Mouse (Mus musculus) CH12.LX (cell line): ENCODE results near the gene Msh5. TPM values are rescaled to one million over a fixed set of nuclear protein-coding genes. Genes with fewer than 3 reads are reported as not detected.

ENCODE experiments used
- DNase-seq: peaks from one replicate; pipeline ENCODE4 v3.0.0-alpha.2; 2013; ENCODE audit errors: extremely low read depth
- H3K27ac ChIP-seq: 2 replicates; pipeline ENCODE4 v1.5.1; 2012; ENCODE audit warnings: low read depth, mild to moderate bottlenecking, control low read depth, moderate library complexity; ENCODE audit not compliant: insufficient read depth
- H3K27me3 ChIP-seq: replicated peaks from 2 replicates; pipeline ENCODE3; 2012; ENCODE audit warnings: inconsistent platforms
- H3K36me3 ChIP-seq, 2 experiments: replicated peaks in 1 of 2; 2 replicates each; pipeline versions ENCODE3 to v1.6.1; 2012; ENCODE audit warnings: inconsistent platforms in 1 of 2, low read length in 1 of 2, mild to moderate bottlenecking in 1 of 2, mixed read lengths in 1 of 2, moderate library complexity in 1 of 2; ENCODE audit not compliant: control insufficient read depth in 1 of 2, insufficient read depth in 1 of 2
- H3K4me1 ChIP-seq, 2 experiments: 2 replicates each; pipeline ENCODE4 v1.6.1; 2012; ENCODE audit warnings: inconsistent platforms in 1 of 2, moderate library complexity in 1 of 2; ENCODE audit not compliant: insufficient read depth in 2 of 2, control insufficient read depth in 1 of 2
- H3K4me2 ChIP-seq: 2 replicates; pipeline ENCODE4 v1.6.1; 2012; ENCODE audit warnings: low read depth, mild to moderate bottlenecking, control low read depth; ENCODE audit not compliant: poor library complexity, insufficient read depth, severe bottlenecking
- H3K4me3 ChIP-seq, 3 experiments: fragments of 150-350 bp in 1 of 3; sonication (generic) in 1 of 3; replicated peaks in 1 of 3; 2 replicates each; pipeline versions ENCODE3 to v1.5.1; 2011 to 2012; ENCODE audit warnings: low read depth in 2 of 3, low read length in 2 of 3, mild to moderate bottlenecking in 2 of 3, moderate library complexity in 2 of 3, control low read depth in 1 of 3, improper control_type of control experiment in 1 of 3, inconsistent platforms in 1 of 3, mixed read lengths in 1 of 3; ENCODE audit not compliant: poor library complexity in 1 of 3
- H3K79me2 ChIP-seq: replicated peaks from 2 replicates; pipeline ENCODE4 v1.6.1; 2012; ENCODE audit warnings: mild to moderate bottlenecking, moderate library complexity; ENCODE audit not compliant: control insufficient read depth, poor library complexity, insufficient read depth, severe bottlenecking; ENCODE audit errors: extremely low read depth
- H3K9ac ChIP-seq: 2 replicates; pipeline ENCODE4 v1.6.1; 2012; ENCODE audit warnings: low read depth, mild to moderate bottlenecking, control low read depth, moderate library complexity; ENCODE audit not compliant: insufficient read depth
- H3K9me3 ChIP-seq: replicated peaks from 2 replicates; pipeline ENCODE3; 2012; ENCODE audit warnings: low read length, inconsistent platforms, mixed read lengths
- BHLHE40 ChIP-seq: IDR thresholded peaks from 2 replicates; pipeline ENCODE4 v1.6.1; 2011; ENCODE audit warnings: mild to moderate bottlenecking, low read depth, low read length, improper control_type of control experiment
- POLR2AphosphoS2 ChIP-seq: IDR thresholded peaks from 2 replicates; pipeline ENCODE4 v1.6.1; 2011; ENCODE audit warnings: low read depth, low read length, improper control_type of control experiment
- RAD21 ChIP-seq: IDR thresholded peaks from 2 replicates; pipeline ENCODE4 v1.6.1; 2011; ENCODE audit warnings: low read depth, mild to moderate bottlenecking, low read length, improper control_type of control experiment, moderate library complexity
- RCOR1 ChIP-seq: conservative IDR thresholded peaks from 2 replicates; pipeline ENCODE4 v1.6.1; 2012; ENCODE audit warnings: low read depth, mild to moderate bottlenecking, inconsistent platforms, low read length, improper control_type of control experiment
- TCF12 ChIP-seq: IDR thresholded peaks from 2 replicates; pipeline ENCODE4 v1.6.1; 2014; ENCODE audit warnings: low read depth, mild to moderate bottlenecking, inconsistent platforms, low read length, improper control_type of control experiment
- ZC3H11A ChIP-seq: IDR thresholded peaks from 2 replicates; pipeline ENCODE4 v1.6.1; 2012; ENCODE audit warnings: low read depth, mild to moderate bottlenecking, inconsistent platforms, low read length, improper control_type of control experiment
- ZNF384 ChIP-seq: IDR thresholded peaks from 2 replicates; pipeline ENCODE4 v1.6.1; 2012; ENCODE audit warnings: low read depth, low read length, improper control_type of control experiment, inconsistent platforms
- dilution Hi-C: fragments of 300-500 bp; cut with MboI; formaldehyde crosslinking; loops from 2 replicates; pipeline ENCODE4 v1.14.3; 2020; ENCODE audit warnings: low sequenced_read_pairs; ENCODE audit not compliant: extremely low pct_unique_long_range_greater_than_20kb, extremely low pct_ligation_motif_present
- in situ Hi-C: fragments of 300-500 bp; cut with MboI; formaldehyde crosslinking; loops from 3 replicates; pipeline ENCODE4 v1.14.3; 2019; ENCODE audit warnings: low sequenced_read_pairs, low pct_ligation_motif_present, low pct_unique_long_range_greater_than_20kb, mixed read lengths
- polyA plus RNA-seq: library from polyadenylated mRNA; unstranded; fragments of >175 nt; gene quantifications from 2 replicates; pipeline ENCODE4 v1.2.1, GENCODE M21; 2012; ENCODE audit warnings: low read depth; ENCODE audit not compliant: insufficient read length
- total RNA-seq, 2 experiments: library from RNA; depleted of rRNA; stranded (reverse); fragments of 300-350 nt in 1 of 2; fragments of >200 nt in 1 of 2; gene quantifications; 2 replicates each; pipeline ENCODE4 v1.2.3; 2012 to 2014

Gene Msh5
- total and polyA plus RNA-seq, 3 experiments: 6.1 to 13.1 (median 10.6) TPM

DNA sequence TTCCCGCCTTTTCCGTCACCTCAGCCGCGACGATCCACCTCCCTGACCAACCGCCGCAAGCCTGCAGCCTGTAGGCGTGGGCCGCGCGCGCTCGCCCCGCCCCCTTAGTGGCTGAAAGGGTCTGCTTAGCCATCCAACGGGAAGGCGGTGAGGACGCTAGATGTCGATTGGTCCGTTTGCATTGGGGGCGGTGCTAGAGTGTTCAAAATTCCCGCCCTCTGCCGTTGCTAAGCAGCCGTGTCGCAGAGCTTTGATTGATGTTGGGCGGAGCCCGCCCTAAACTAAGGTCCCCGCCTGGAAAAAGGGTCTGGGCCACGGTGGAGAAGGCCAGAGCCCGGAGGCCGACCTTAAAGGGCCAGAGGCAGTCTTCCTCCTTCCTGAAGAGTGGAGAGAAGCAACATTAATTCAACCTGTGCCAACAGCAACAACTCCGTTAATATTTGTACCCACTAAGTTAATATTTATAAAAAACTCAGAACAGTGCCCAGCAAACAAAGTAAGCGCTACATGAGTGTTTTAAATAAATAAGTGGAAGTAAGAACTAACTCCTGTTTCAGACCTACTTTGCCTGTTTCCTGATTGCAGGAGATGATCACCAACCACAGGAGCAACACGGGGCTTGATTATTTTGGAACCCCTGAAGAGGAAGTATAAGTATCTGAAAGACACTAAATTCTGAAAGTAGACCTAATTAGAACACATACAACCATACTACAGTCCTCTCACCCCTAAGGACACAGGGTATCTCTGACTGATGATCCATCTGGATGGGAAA, at the start of gene Msh5 (continued):
- no peak for TF ChIP-seq ZC3H11A

GRCm38 (mm10) chr17:35094475-35095365, 48.2 kb upstream of the Msh5 start:
- DNase-seq: no peak
- in situ Hi-C loops (no loop called here), dilution Hi-C loops (no loop called here)
- Histone ChIP-seq H3K9me3 (no peaks in the 10 kb centered on the region), H3K4me1 (peaks cover 3 to 20% of the 10 kb centered on the region in 2 experiments), H3K9ac (no peak overlapping the region), H3K4me3 (no peak overlapping the region), H3K27ac (no peak overlapping the region), H3K79me2 (no peaks in the 10 kb centered on the region; the same call in 1 of the 2 replicates), H3K36me3 (peaks cover 42 to 85% of the 10 kb centered on the region in 2 experiments), H3K27me3 (no peaks in the 10 kb centered on the region), H3K4me2 (no peak overlapping the region)
- TF ChIP-seq TCF12 (no peak), ZNF384 (peak; percentile 20; the same call in 1 of the 2 replicates)

GRCm38 (mm10) chr17:35092403-35093198, 46.1 kb upstream of the Msh5 start:
- Histone ChIP-seq H3K79me2 (no peaks in the 10 kb centered on the region; the same call in 1 of the 2 replicates), H3K9ac (no peak overlapping the region), H3K36me3 (peaks cover 37 to 66% of the 10 kb centered on the region in 2 experiments), H3K4me2 (no peak overlapping the region), H3K4me1 (peaks cover 3 to 20% of the 10 kb centered on the region in 2 experiments), H3K27ac (no peak overlapping the region), H3K4me3 (no peak overlapping the region), H3K9me3 (no peaks in the 10 kb centered on the region), H3K27me3 (peaks cover 3% of the 10 kb centered on the region)
- dilution Hi-C loops (no loop called here), in situ Hi-C loops (no loop called here)
- DNase-seq: no peak
- no peak for TF ChIP-seq BHLHE40
- no peak for TF ChIP-seq POLR2AphosphoS2
- TF ChIP-seq RAD21: no peak
- TF ChIP-seq RCOR1: no peak
